Mouse (Mus musculus) MEL (cell line): ENCODE measurements around the gene Ehbp1l1. TPM values are rescaled to one million over a fixed set of nuclear protein-coding genes. Genes with fewer than 3 reads are reported as not detected.
"Not testable (repeated sequence)": the region's sequence is repeated elsewhere in the genome, so short reads cannot be mapped to it uniquely, and the experiment has no call there.

ENCODE experiments used
- DNase-seq: peaks from one replicate; pipeline ENCODE4 v3.0.0; 2011; ENCODE audit warnings: low read depth, low spot score
- H3K27ac ChIP-seq: 2 replicates; pipeline ENCODE4 v1.5.1; 2012; ENCODE audit warnings: low read depth, mild to moderate bottlenecking, control low read depth, low read length, moderate library complexity; ENCODE audit not compliant: control insufficient read depth
- H3K27me3 ChIP-seq, 2 experiments: fragments of 150-350 bp in 1 of 2; sonication (generic) in 1 of 2; 2 replicates each; pipeline ENCODE4 v1.6.1; 2012; ENCODE audit warnings: low read length in 2 of 2, mild to moderate bottlenecking in 2 of 2, improper control_type of control experiment in 1 of 2, moderate library complexity in 1 of 2; ENCODE audit not compliant: insufficient read depth in 2 of 2, control insufficient read depth in 1 of 2
- H3K36me3 ChIP-seq, 2 experiments: 2 replicates each; pipeline ENCODE4 v1.6.1; 2012 to 2014; ENCODE audit warnings: low read length in 2 of 2, improper control_type of control experiment in 1 of 2, inconsistent platforms in 1 of 2, mild to moderate bottlenecking in 1 of 2; ENCODE audit not compliant: insufficient read depth in 2 of 2, control insufficient read depth in 1 of 2
- H3K4me1 ChIP-seq, 2 experiments: fragments of 150-350 bp in 1 of 2; sonication (generic) in 1 of 2; 2 replicates each; pipeline ENCODE4 v1.6.1; 2012; ENCODE audit warnings: low read length in 2 of 2, improper control_type of control experiment in 1 of 2, mild to moderate bottlenecking in 1 of 2; ENCODE audit not compliant: insufficient read depth in 2 of 2, control insufficient read depth in 1 of 2
- H3K4me3 ChIP-seq, 2 experiments: fragments of 150-350 bp in 1 of 2; sonication (generic) in 1 of 2; 2 replicates each; pipeline ENCODE4 v1.5.1; 2012; ENCODE audit warnings: low read depth in 2 of 2, low read length in 2 of 2, mild to moderate bottlenecking in 2 of 2, moderate library complexity in 2 of 2, control low read depth in 1 of 2, improper control_type of control experiment in 1 of 2; ENCODE audit not compliant: control insufficient read depth in 1 of 2, insufficient read depth in 1 of 2
- H3K79me2 ChIP-seq: 2 replicates; pipeline ENCODE4 v1.6.1; 2012; ENCODE audit warnings: mild to moderate bottlenecking, low read length, moderate library complexity; ENCODE audit not compliant: control insufficient read depth, poor library complexity, insufficient read depth
- H3K9ac ChIP-seq: 2 replicates; pipeline ENCODE4 v1.6.1; 2012; ENCODE audit warnings: low read depth, mild to moderate bottlenecking, control low read depth, low read length, moderate library complexity; ENCODE audit not compliant: control insufficient read depth, poor library complexity, severe bottlenecking
- H3K9me3 ChIP-seq: fragments of 150-350 bp; sonication (generic); replicated peaks from 2 replicates; pipeline ENCODE4 v1.6.1; 2012; ENCODE audit warnings: mild to moderate bottlenecking, low read length, improper control_type of control experiment, moderate library complexity; ENCODE audit not compliant: insufficient read depth
- BHLHE40 ChIP-seq: IDR thresholded peaks from 2 replicates; pipeline ENCODE4 v1.6.1; 2012; ENCODE audit warnings: low read depth, mild to moderate bottlenecking, inconsistent platforms, low read length, improper control_type of control experiment, borderline replicate concordance
- CHD2 ChIP-seq: IDR thresholded peaks from 2 replicates; pipeline ENCODE4 v1.6.1; 2011; ENCODE audit warnings: low read length, improper control_type of control experiment
- CTCF ChIP-seq, 3 experiments: IDR thresholded peaks in 2 of 3; conservative IDR thresholded peaks in 1 of 3; 2 replicates each; pipeline ENCODE4 v1.5.1; 2011 to 2012; ENCODE audit warnings: low read length in 3 of 3, low read depth in 2 of 3, mild to moderate bottlenecking in 2 of 3, improper control_type of control experiment in 1 of 3, inconsistent platforms in 1 of 3, mixed read lengths in 1 of 3, moderate library complexity in 1 of 3; ENCODE audit not compliant: control insufficient read depth in 1 of 3, insufficient read depth in 1 of 3, poor library complexity in 1 of 3, severe bottlenecking in 1 of 3
- E2F4 ChIP-seq: IDR thresholded peaks from 2 replicates; pipeline ENCODE4 v1.6.1; 2011; ENCODE audit warnings: low read depth, low read length, improper control_type of control experiment, borderline replicate concordance
- ELF1 ChIP-seq: IDR thresholded peaks from 2 replicates; pipeline ENCODE4 v1.6.1; 2014; ENCODE audit warnings: low read depth, mild to moderate bottlenecking, inconsistent platforms, low read length, improper control_type of control experiment, moderate library complexity
- EP300 ChIP-seq, 2 experiments: IDR thresholded peaks; 2 replicates each; pipeline ENCODE4 v1.6.1; 2011; ENCODE audit warnings: improper control_type of control experiment in 2 of 2, low read length in 2 of 2, low read depth in 1 of 2, mild to moderate bottlenecking in 1 of 2
- ETS1 ChIP-seq: IDR thresholded peaks from 2 replicates; pipeline ENCODE4 v1.6.1; 2012; ENCODE audit warnings: low read depth, mild to moderate bottlenecking, inconsistent platforms, low read length, improper control_type of control experiment, moderate library complexity
- GABPA ChIP-seq: IDR thresholded peaks from 2 replicates; pipeline ENCODE4 v1.6.1; 2012; ENCODE audit warnings: low read depth, mild to moderate bottlenecking, inconsistent platforms, low read length, improper control_type of control experiment, moderate library complexity
- GATA1 ChIP-seq: IDR thresholded peaks from 2 replicates; pipeline ENCODE4 v1.6.1; 2011; ENCODE audit warnings: low read depth, low read length, improper control_type of control experiment
- KAT2A ChIP-seq: conservative IDR thresholded peaks from 2 replicates; pipeline ENCODE4 v1.6.1; 2012; ENCODE audit warnings: low read depth, low read length, improper control_type of control experiment, inconsistent platforms
- MAZ ChIP-seq: IDR thresholded peaks from 2 replicates; pipeline ENCODE4 v1.6.1; 2012; ENCODE audit warnings: low read depth, mild to moderate bottlenecking, inconsistent platforms, low read length, improper control_type of control experiment
- MXI1 ChIP-seq: IDR thresholded peaks from 2 replicates; pipeline ENCODE4 v1.6.1; 2011; ENCODE audit warnings: mild to moderate bottlenecking, low read depth, low read length, improper control_type of control experiment
- NRF1 ChIP-seq: IDR thresholded peaks from 2 replicates; pipeline ENCODE4 v1.6.1; 2014; ENCODE audit warnings: low read depth, mild to moderate bottlenecking, inconsistent platforms, low read length, improper control_type of control experiment, moderate library complexity; ENCODE audit not compliant: poor library complexity, insufficient read depth, severe bottlenecking
- POLR2AphosphoS5 ChIP-seq: IDR thresholded peaks from 2 replicates; pipeline ENCODE4 v1.6.1; 2012; ENCODE audit warnings: low read depth, borderline replicate concordance, mild to moderate bottlenecking, inconsistent platforms, low read length, moderate library complexity, mixed read lengths
- RCOR1 ChIP-seq: IDR thresholded peaks from 2 replicates; pipeline ENCODE4 v1.6.1; 2012; ENCODE audit warnings: low read depth, mild to moderate bottlenecking, inconsistent platforms, low read length, improper control_type of control experiment
- TAL1 ChIP-seq: IDR thresholded peaks from 2 replicates; pipeline ENCODE4 v1.6.1; 2012; ENCODE audit warnings: mild to moderate bottlenecking, inconsistent platforms, low read length, moderate library complexity, mixed read lengths
- UBTF ChIP-seq: IDR thresholded peaks from 2 replicates; pipeline ENCODE4 v1.6.1; 2012; ENCODE audit warnings: low read depth, mild to moderate bottlenecking, inconsistent platforms, low read length, improper control_type of control experiment, moderate library complexity, borderline replicate concordance; ENCODE audit not compliant: insufficient read depth
- USF1 ChIP-seq: IDR thresholded peaks from 2 replicates; pipeline ENCODE4 v1.6.1; 2014; ENCODE audit warnings: low read depth, mild to moderate bottlenecking, inconsistent platforms, low read length, improper control_type of control experiment, moderate library complexity
- ZKSCAN1 ChIP-seq: IDR thresholded peaks from 2 replicates; pipeline ENCODE4 v1.6.1; 2012; ENCODE audit warnings: low read depth, mild to moderate bottlenecking, inconsistent platforms, low read length, improper control_type of control experiment, moderate library complexity
- polyA plus RNA-seq, 2 experiments: library from polyadenylated mRNA; stranded (reverse) in 1 of 2; unstranded in 1 of 2; fragments of >175 nt in 1 of 2; fragments of >200 nt in 1 of 2; gene quantifications; 2 replicates each; pipeline versions ENCODE4 v1.2.1 to v1.2.4; 2012; ENCODE audit warnings: low replicate concordance in 2 of 2, low read depth in 1 of 2; ENCODE audit not compliant: insufficient read length in 2 of 2, insufficient read depth in 1 of 2, missing spikeins in 1 of 2
- total RNA-seq: library from RNA; depleted of rRNA; stranded (reverse); fragments of 300-350 nt; gene quantifications from 2 replicates; pipeline ENCODE4 v1.2.3, GENCODE M21; 2012

Gene Ehbp1l1
- total and polyA plus RNA-seq, 3 experiments, result 63.2 to 113 (median 77.3) TPM

DNA sequence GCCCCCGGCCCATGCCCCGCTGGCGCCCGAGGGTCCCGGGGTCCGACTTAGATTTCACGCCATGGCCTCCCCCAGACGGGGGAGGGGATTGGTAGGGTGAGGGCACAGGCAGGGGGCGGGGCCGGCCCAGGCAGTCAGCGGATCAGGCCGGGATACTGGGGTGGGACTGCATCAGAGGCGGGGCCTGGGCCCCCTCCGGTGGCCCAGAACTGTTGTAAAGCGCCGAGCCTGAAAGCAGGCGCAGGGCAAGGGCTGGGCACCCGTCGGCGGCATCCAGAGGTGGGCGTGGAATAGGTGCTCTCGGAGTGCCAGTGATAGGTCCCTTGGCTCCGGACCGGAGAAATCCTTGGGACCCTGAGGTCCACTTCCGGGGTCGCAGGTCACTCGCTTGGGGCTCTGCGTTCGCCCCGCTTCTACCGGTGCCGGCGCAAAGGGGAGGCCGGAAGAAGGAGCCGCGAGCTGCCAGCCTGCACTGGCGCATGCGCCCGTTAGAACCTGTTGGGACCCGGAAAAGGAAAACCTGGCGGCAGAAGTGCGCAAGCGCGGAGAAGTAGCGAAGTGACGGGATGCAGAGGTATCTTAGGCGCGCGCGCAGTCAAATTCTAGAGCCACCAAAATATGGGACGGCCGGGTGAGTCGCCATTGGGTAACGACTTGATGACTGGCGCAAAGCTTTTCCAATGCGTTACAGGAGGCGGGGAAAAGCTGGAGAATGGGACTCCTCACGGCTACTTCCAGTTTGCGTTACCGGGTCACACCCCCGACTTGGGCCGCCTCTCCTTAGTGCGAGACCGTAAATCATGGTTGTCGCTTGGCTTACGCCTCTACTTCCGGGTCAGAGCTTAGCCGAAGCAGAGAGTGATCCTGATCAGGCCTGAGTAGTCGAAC lies 37.7 kb downstream of the Ehbp1l1 start, which contains the start of the genes Map3k11 and Pcnx3 (continued):
- TF ChIP-seq MAZ (no peak), BHLHE40 (no peak), ZKSCAN1 (no peak), MXI1 (peak; percentile 74), USF1 (peak; percentile 9; the same call in 1 of the 2 replicates), NRF1 (peak; percentile 92), EP300 (IDR thresholded peaks at IDR 0.05; ENCODE audit: low read depth in 1 of 2, low read length in 2 of 2) (no peak), GABPA (no peak), ELF1 (peak; percentile 93), UBTF (no peak), RCOR1 (no peak), GATA1 (no peak), POLR2AphosphoS5 (no peak), ETS1 (peak; percentile 69)

DNA sequence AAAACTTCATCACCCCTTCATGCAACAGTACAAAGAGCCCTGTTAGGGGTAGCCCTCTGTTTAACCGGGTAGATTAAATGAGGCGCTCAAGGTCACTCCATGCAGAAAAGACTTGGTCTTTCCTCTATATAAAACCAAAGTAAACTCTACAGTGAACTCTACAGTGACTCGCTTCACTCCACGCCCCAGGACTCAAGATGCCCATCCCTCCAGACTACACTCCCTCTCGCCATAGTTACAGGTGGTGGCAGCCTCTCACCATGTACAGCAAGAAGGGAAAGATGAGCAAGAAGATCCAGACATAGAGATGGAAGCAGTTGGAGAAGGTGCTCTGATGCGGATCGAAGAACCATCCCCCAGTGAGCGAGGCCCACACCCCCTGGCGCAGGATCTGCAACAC lies 38.4 kb downstream of the Ehbp1l1 start:
- Histone ChIP-seq H3K4me3 (peak overlapping the region; percentile 89), H3K9ac (peak overlapping the region; percentile 88), H3K36me3 (peaks cover 2 to 7% of the 10 kb centered on the region in 2 experiments; a peak in 2 of 4 replicates), H3K79me2 (peaks cover 41% of the 10 kb centered on the region), H3K9me3 (no peaks in the 10 kb centered on the region), H3K27ac (no peak overlapping the region; the same call in 1 of the 2 replicates), H3K4me1 (peaks cover 2 to 24% of the 10 kb centered on the region in 2 experiments; a peak in 3 of 4 replicates), H3K27me3 (no peaks in the 10 kb centered on the region)
- peak; percentile 31 for DNase-seq
- TF ChIP-seq KAT2A, result no peak
- no peak for TF ChIP-seq TAL1
- TF ChIP-seq CHD2, result no peak
- TF ChIP-seq CTCF (IDR thresholded peaks at IDR 0.05 in 2 of 3, conservative IDR thresholded peaks at IDR 0.05 in 1 of 3; ENCODE audit: control insufficient read depth in 1 of 3, insufficient read depth in 1 of 3, low read depth in 2 of 3, low read length in 3 of 3, poor library complexity in 1 of 3, severe bottlenecking in 1 of 3), result no peak
- TF ChIP-seq E2F4, result no peak

DNA sequence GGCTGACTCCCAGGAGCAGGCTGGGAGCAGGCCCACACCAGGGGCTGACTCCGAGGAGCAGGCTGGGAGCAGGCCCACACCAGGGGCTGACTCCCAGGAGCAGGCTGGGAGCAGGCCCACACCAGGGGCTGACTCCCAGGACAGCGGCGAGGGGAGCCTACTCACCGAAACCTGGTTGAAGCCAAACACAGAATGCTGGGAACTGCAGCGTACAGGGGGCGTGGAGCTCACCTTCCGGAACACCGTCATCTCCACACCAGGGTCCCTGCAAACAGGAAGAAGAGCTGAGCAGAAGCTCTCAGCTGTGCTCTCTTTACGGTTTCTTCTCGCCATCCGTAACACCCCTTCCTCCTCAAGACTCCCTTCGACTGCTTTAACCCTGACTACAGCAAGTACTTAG lies 39.2 kb downstream of the Ehbp1l1 start:
- not testable (repeated sequence) for H3K36me3 ChIP-seq, DNase-seq, H3K9me3 ChIP-seq, H3K4me3 ChIP-seq, H3K27ac ChIP-seq, H3K27me3 ChIP-seq, H3K9ac ChIP-seq
- peaks cover 2 to 21% of the 10 kb centered on the region in 2 experiments; a peak in 3 of 4 replicates for H3K4me1 ChIP-seq
- H3K79me2 ChIP-seq, result peaks cover 35% of the 10 kb centered on the region
